Mouse (Mus musculus) G1E (cell line): ENCODE results near the gene Hoxa11.

Experiments
- CTCF ChIP-seq: IDR thresholded peaks from 2 replicates; pipeline ENCODE4 v1.5.1; 2012; ENCODE audit warnings: low read depth, low read length, inconsistent platforms, mixed read lengths
- GATA1 ChIP-seq: IDR thresholded peaks from 2 replicates; pipeline ENCODE4 v1.6.1; 2012; ENCODE audit warnings: borderline replicate concordance, low read length, inconsistent platforms, mixed read lengths
- POLR2AphosphoS5 ChIP-seq: IDR thresholded peaks from 2 replicates; pipeline ENCODE4 v1.6.1; 2012; ENCODE audit warnings: low read depth, low read length, inconsistent platforms; ENCODE audit not compliant: insufficient replicate concordance

DNA sequence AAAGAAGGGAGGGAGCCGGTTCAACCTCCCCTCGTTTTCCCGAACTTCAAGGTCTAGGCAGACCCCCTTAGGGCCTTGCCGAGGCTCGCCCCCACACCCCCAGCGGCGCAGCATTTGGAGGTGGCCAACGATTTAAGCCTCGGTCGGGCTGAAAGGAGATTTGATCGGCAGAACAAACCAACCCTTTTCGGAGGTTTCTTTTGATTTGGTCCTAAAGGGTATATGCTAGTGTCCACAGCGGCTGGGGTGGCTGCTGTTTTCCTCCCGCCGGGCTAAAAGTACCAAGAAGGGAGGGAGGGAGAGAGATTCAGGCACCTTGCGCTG is 3.8 kb upstream of the Hoxa11 start:
- no peak for TF ChIP-seq CTCF
- TF ChIP-seq GATA1, result no peak
- TF ChIP-seq POLR2AphosphoS5, result no peak
